Mouse (Mus musculus) hindbrain, embryonic 13.5 days (tissue): ENCODE results near the gene Osbpl3. TPM values are rescaled to one million over a fixed set of nuclear protein-coding genes. Genes with fewer than 3 reads are reported as not detected.

ENCODE experiments used
- ATAC-seq: fragments of 200-750 bp; cut with Nextera tagmentation; 2 replicates; pipeline ENCODE4 v1.8.0; 2017; ENCODE audit warnings: moderate TSS enrichment; ENCODE audit not compliant: low FRiP score
- H3K27ac ChIP-seq: fragments of 300-500 bp; sonication (generic); 2 replicates; pipeline ENCODE4 v1.5.1; 2015; ENCODE audit warnings: inconsistent platforms, mild to moderate bottlenecking, moderate library complexity
- H3K27me3 ChIP-seq: fragments of 300-500 bp; sonication (generic); 2 replicates; pipeline ENCODE4 v1.6.1; 2015; ENCODE audit warnings: mild to moderate bottlenecking, inconsistent platforms
- H3K36me3 ChIP-seq: fragments of 300-500 bp; sonication (generic); 2 replicates; pipeline ENCODE4 v1.6.1; 2015; ENCODE audit warnings: mild to moderate bottlenecking, inconsistent platforms
- H3K4me1 ChIP-seq: fragments of 300-500 bp; sonication (generic); replicated peaks from 2 replicates; pipeline ENCODE4 v1.6.1; 2015; ENCODE audit warnings: inconsistent platforms
- H3K4me2 ChIP-seq: fragments of 300-500 bp; sonication (generic); 2 replicates; pipeline ENCODE4 v1.6.1; 2015; ENCODE audit warnings: inconsistent platforms, mild to moderate bottlenecking, moderate library complexity
- H3K4me3 ChIP-seq: fragments of 300-500 bp; sonication (generic); 2 replicates; pipeline ENCODE4 v1.5.1; 2015; ENCODE audit warnings: mild to moderate bottlenecking, inconsistent platforms
- H3K9ac ChIP-seq: fragments of 300-500 bp; sonication (generic); 2 replicates; pipeline ENCODE4 v1.6.1; 2015; ENCODE audit warnings: mild to moderate bottlenecking, inconsistent platforms
- H3K9me3 ChIP-seq: fragments of 300-500 bp; sonication (generic); 2 replicates; pipeline ENCODE4 v1.6.1; 2016; ENCODE audit warnings: inconsistent platforms
- WGBS: fragments of 180-500 bp; shearing (Covaris S2); methylation state at CpG from one replicate; pipeline ENCODE4 v1.1.7; 2015; 5-methylcytosine and 5-hydroxymethylcytosine counted together
- polyA plus RNA-seq: library from polyadenylated mRNA; unstranded; fragments of >200 nt; fragmentation: Nextera tagmentation; extraction: Ambion mirVana; gene quantifications from 2 replicates; pipeline ENCODE4 v1.2.1, GENCODE M21; 2015

Gene Osbpl3
- polyA plus RNA-seq, 1 experiment from 2014 or later, result 4.8 TPM

GRCm38 (mm10) chr6:50279642-50280041 lies 176.4 kb downstream of the Osbpl3 start:
- no peak overlapping the region for H3K4me2 ChIP-seq
- H3K27me3 ChIP-seq, result no peaks in the 10 kb centered on the region
- no peak overlapping the region for H3K4me3 ChIP-seq
- H3K36me3 ChIP-seq, result no peaks in the 10 kb centered on the region
- H3K9me3 ChIP-seq, result no peaks in the 10 kb centered on the region
- H3K9ac ChIP-seq, result no peak overlapping the region
- H3K4me1 ChIP-seq, result no peaks in the 10 kb centered on the region; the same call in 1 of the 2 replicates
- H3K27ac ChIP-seq, result no peak overlapping the region
- no peak for ATAC-seq
- WGBS, result 92% methylated on average over 7 of the region's 7 CpGs

GRCm38 (mm10) chr6:50273947-50274346 lies 182.1 kb downstream of the Osbpl3 start:
- H3K4me2 ChIP-seq, result no peak overlapping the region
- no peak overlapping the region for H3K9ac ChIP-seq
- no peaks in the 10 kb centered on the region for H3K36me3 ChIP-seq
- ATAC-seq, result no peak
- H3K27me3 ChIP-seq, result no peaks in the 10 kb centered on the region
- no peak overlapping the region for H3K4me3 ChIP-seq
- no peaks in the 10 kb centered on the region; the same call in 1 of the 2 replicates for H3K4me1 ChIP-seq
- no peaks in the 10 kb centered on the region for H3K9me3 ChIP-seq
- WGBS, result 88% methylated on average over 4 of the region's 4 CpGs
- no peak overlapping the region for H3K27ac ChIP-seq

GRCm38 (mm10) chr6:50273416-50273815 lies 182.6 kb downstream of the Osbpl3 start:
- H3K4me3 ChIP-seq, result no peak overlapping the region
- no peaks in the 10 kb centered on the region for H3K9me3 ChIP-seq
- H3K27me3 ChIP-seq, result no peaks in the 10 kb centered on the region
- ATAC-seq, result no peak
- no peaks in the 10 kb centered on the region for H3K36me3 ChIP-seq
- H3K4me2 ChIP-seq, result no peak overlapping the region
- no peak overlapping the region for H3K27ac ChIP-seq
- H3K4me1 ChIP-seq, result no peaks in the 10 kb centered on the region; the same call in 1 of the 2 replicates
- H3K9ac ChIP-seq, result no peak overlapping the region
- WGBS, result 72% methylated on average over 1 of the region's 1 CpGs

GRCm38 (mm10) chr6:50263670-50264069 lies 192.3 kb downstream of the Osbpl3 start, which contains the start of gene Gsdme:
TSS of gene Gsdme (minus strand) at chr6:50263862.
- Histone ChIP-seq H3K4me2 (no peak within 1 kb of the TSS), H3K9ac (no peak within 1 kb of the TSS), H3K9me3 (no peaks in the 10 kb centered on the region), H3K36me3 (no peaks in the 10 kb centered on the region), H3K27ac (no peak within 1 kb of the TSS), H3K4me3 (no peak within 1 kb of the TSS), H3K27me3 (no peaks in the 10 kb centered on the region), H3K4me1 (peaks cover 32% of the 10 kb centered on the region)
- ATAC-seq, result no peak
- WGBS, result 83% methylated on average over 6 of the region's 6 CpGs

- H3K9ac ChIP-seq, result peak overlapping the region; percentile 87
- H3K4me3 ChIP-seq, result peak overlapping the region; percentile 57
- peaks cover 32% of the 10 kb centered on the region for H3K4me1 ChIP-seq
- no peaks in the 10 kb centered on the region for H3K36me3 ChIP-seq
- WGBS, result 33% methylated on average over 7 of the region's 7 CpGs
- no peaks in the 10 kb centered on the region for H3K27me3 ChIP-seq
- ATAC-seq, result 0 out of 2 replicates have a peak, but pooled peaks have one; percentile 45
- peak overlapping the region; percentile 86; the same call in 1 of the 2 replicates for H3K27ac ChIP-seq
- H3K9me3 ChIP-seq, result no peaks in the 10 kb centered on the region
- H3K4me2 ChIP-seq, result peak overlapping the region; percentile 71
Observed at GRCm38 (mm10) chr6:50262310-50262709, 193.7 kb downstream of the Osbpl3 start.

- no peaks in the 10 kb centered on the region for H3K27me3 ChIP-seq
- H3K4me2 ChIP-seq, result peak overlapping the region; percentile 71
- 4% methylated on average over 6 of the region's 6 CpGs for WGBS
- no peak for ATAC-seq
- H3K27ac ChIP-seq, result peak overlapping the region; percentile 86
- no peaks in the 10 kb centered on the region for H3K9me3 ChIP-seq
- peak overlapping the region; percentile 57 for H3K4me3 ChIP-seq
- H3K4me1 ChIP-seq, result peaks cover 32% of the 10 kb centered on the region
- no peaks in the 10 kb centered on the region for H3K36me3 ChIP-seq
- H3K9ac ChIP-seq, result peak overlapping the region; percentile 87
Observed at GRCm38 (mm10) chr6:50261922-50262261, 194.1 kb downstream of the Osbpl3 start.

GRCm38 (mm10) chr6:50261201-50261921 lies 194.6 kb downstream of the Osbpl3 start:
- Histone ChIP-seq H3K36me3 (no peaks in the 10 kb centered on the region), H3K9ac (peak overlapping the region; percentile 87), H3K4me1 (peaks cover 32% of the 10 kb centered on the region), H3K4me3 (peak overlapping the region; percentile 57), H3K9me3 (no peaks in the 10 kb centered on the region), H3K4me2 (peak overlapping the region; percentile 71), H3K27ac (peak overlapping the region; percentile 86), H3K27me3 (no peaks in the 10 kb centered on the region)
- 2% methylated on average over 35 of the region's 35 CpGs for WGBS
- ATAC-seq, result peak; percentile 89

- ATAC-seq, result no peak
- no peaks in the 10 kb centered on the region for H3K9me3 ChIP-seq
- WGBS, result 76% methylated on average over 5 of the region's 5 CpGs
Observed at GRCm38 (mm10) chr6:50255356-50255755, 200.6 kb downstream of the Osbpl3 start.

GRCm38 (mm10) chr6:50254723-50255184 lies 201.2 kb downstream of the Osbpl3 start:
- Histone ChIP-seq H3K4me3 (no peak overlapping the region), H3K4me2 (no peak overlapping the region), H3K36me3 (peaks cover 8% of the 10 kb centered on the region), H3K9ac (no peak overlapping the region), H3K9me3 (no peaks in the 10 kb centered on the region), H3K27ac (no peak overlapping the region), H3K27me3 (no peaks in the 10 kb centered on the region), H3K4me1 (peaks cover 9% of the 10 kb centered on the region)
- 77% methylated on average over 10 of the region's 10 CpGs for WGBS
- ATAC-seq, result no peak

More at GRCm38 (mm10) chr6:50255356-50255755, 200.6 kb downstream of the Osbpl3 start:
- H3K36me3 ChIP-seq, result peaks cover 8% of the 10 kb centered on the region
- no peak overlapping the region for H3K9ac ChIP-seq
- H3K4me3 ChIP-seq, result no peak overlapping the region
- no peak overlapping the region for H3K27ac ChIP-seq
- peaks cover 15% of the 10 kb centered on the region for H3K4me1 ChIP-seq
- no peak overlapping the region for H3K4me2 ChIP-seq
- H3K27me3 ChIP-seq, result no peaks in the 10 kb centered on the region

- ATAC-seq, result no peak
- Histone ChIP-seq H3K27ac (no peak overlapping the region), H3K4me2 (no peak overlapping the region), H3K9ac (no peak overlapping the region), H3K36me3 (peaks cover 15% of the 10 kb centered on the region), H3K27me3 (no peaks in the 10 kb centered on the region), H3K9me3 (no peaks in the 10 kb centered on the region), H3K4me3 (no peak overlapping the region), H3K4me1 (no peaks in the 10 kb centered on the region)
- WGBS, result 82% methylated on average over 5 of the region's 5 CpGs
Observed at GRCm38 (mm10) chr6:50252690-50253089, 203.3 kb downstream of the Osbpl3 start.

- Histone ChIP-seq H3K36me3 (peaks cover 15% of the 10 kb centered on the region), H3K9ac (no peak overlapping the region), H3K27ac (no peak overlapping the region), H3K9me3 (no peaks in the 10 kb centered on the region), H3K4me3 (no peak overlapping the region), H3K4me2 (no peak overlapping the region), H3K4me1 (peaks cover 4% of the 10 kb centered on the region; the same call in 1 of the 2 replicates), H3K27me3 (no peaks in the 10 kb centered on the region)
- WGBS, result 91% methylated on average over 4 of the region's 4 CpGs
- ATAC-seq, result no peak
Observed at GRCm38 (mm10) chr6:50247791-50248190, 208.2 kb downstream of the Osbpl3 start.

GRCm38 (mm10) chr6:50247356-50247755 lies 208.6 kb downstream of the Osbpl3 start:
- Histone ChIP-seq H3K36me3 (peaks cover 15% of the 10 kb centered on the region), H3K27ac (no peak overlapping the region), H3K4me3 (no peak overlapping the region), H3K9ac (no peak overlapping the region), H3K4me2 (no peak overlapping the region), H3K9me3 (no peaks in the 10 kb centered on the region), H3K4me1 (peaks cover 4% of the 10 kb centered on the region; the same call in 1 of the 2 replicates), H3K27me3 (no peaks in the 10 kb centered on the region)
- WGBS, result 81% methylated on average over 2 of the region's 2 CpGs
- ATAC-seq, result no peak

- no peak overlapping the region for H3K4me2 ChIP-seq
- H3K4me3 ChIP-seq, result no peak overlapping the region
- no peaks in the 10 kb centered on the region for H3K27me3 ChIP-seq
- peaks cover 6% of the 10 kb centered on the region for H3K36me3 ChIP-seq
- H3K4me1 ChIP-seq, result peaks cover 4% of the 10 kb centered on the region; the same call in 1 of the 2 replicates
- 89% methylated on average over 4 of the region's 4 CpGs for WGBS
- H3K27ac ChIP-seq, result no peak overlapping the region
- no peak overlapping the region for H3K9ac ChIP-seq
- no peaks in the 10 kb centered on the region for H3K9me3 ChIP-seq
- ATAC-seq, result no peak
Observed at GRCm38 (mm10) chr6:50244967-50245366, 211.0 kb downstream of the Osbpl3 start.
